Comparison of ENCODE assay signal across 8 mouse cellular contexts in genomic region chr13:62919647-62920341, GRCm38 (mm10). TPM values are rescaled to one million over a fixed set of nuclear protein-coding genes. Genes with fewer than 3 reads are reported as not detected.
A peak's percentile ranks its signal among the peaks of the same experiment; 100 is the strongest.
DNase-seq lines count a peak whose midpoint lies in the region; ATAC-seq and TF ChIP-seq lines count a peak whose summit lies in the region.
"Had no signal": no experiment of that assay in that cellular context is flagged by ENCODE, and none has a peak within 500 bp of the region (broad histone marks: within the 10 kb centered on the region; RNA-seq: fewer than 3 reads in every experiment).

No protein-coding gene starts in this region.

- no peaks in the 10 kb centered on the region for H3K27me3 ChIP-seq in E14TG2a.4 (ENCODE audit: insufficient read depth, low read length)
- no peaks in the 10 kb centered on the region for H3K27me3 ChIP-seq in midbrain, embryonic 11.5 days (ENCODE audit: control insufficient read depth, insufficient read depth, low read length)
- H3K27me3 ChIP-seq: neural tube, embryonic 12.5 days had no signal

- no peak overlapping the region for H3K27ac ChIP-seq in midbrain, embryonic 11.5 days (ENCODE audit: low read depth, low read length)
- H3K27ac ChIP-seq: neural tube, embryonic 12.5 days had no signal

- H3K36me3 ChIP-seq in E14TG2a.4 (ENCODE audit: insufficient read depth, low read length), result no peaks in the 10 kb centered on the region
- no peaks in the 10 kb centered on the region for H3K36me3 ChIP-seq in midbrain, embryonic 11.5 days (ENCODE audit: control insufficient read depth, insufficient read depth, low read length)
- H3K36me3 ChIP-seq: neural tube, embryonic 12.5 days had no signal

- peak; percentile 14 for DNase-seq in WW6 (ENCODE audit: low read depth, low spot score)
- DNase-seq in cerebellum, postnatal 4 days (ENCODE audit: low spot score in 2 of 2), result peak; percentile 66 to 84
- peak; percentile 55 to 64 for DNase-seq in gastrocnemius, postnatal 36 days
- DNase-seq in left cerebral cortex, adult 11 months (ENCODE audit: low spot score), result peak; percentile 34
- DNase-seq in midbrain, embryonic 11.5 days (ENCODE audit: low spot score, missing footprints), result peak; percentile 95
- peak; percentile 29 to 62 for DNase-seq in spleen, postnatal 14 days (ENCODE audit: low spot score in 2 of 2)

- no peak overlapping the region for H3K4me3 ChIP-seq in E14TG2a.4 (replicated peaks; ENCODE audit: low read length)
- no peak overlapping the region for H3K4me3 ChIP-seq in midbrain, embryonic 11.5 days (ENCODE audit: low read depth, low read length)
- H3K4me3 ChIP-seq: neural tube, embryonic 12.5 days had no signal

- intact Hi-C loops in gastrocnemius, postnatal 36 days (cut with DNase I), result no loop called here

- no peaks in the 10 kb centered on the region for H3K9me3 ChIP-seq in E14TG2a.4 (ENCODE audit: low read length)
- no peaks in the 10 kb centered on the region for H3K9me3 ChIP-seq in midbrain, embryonic 11.5 days (ENCODE audit: control insufficient read depth, low read length)
- H3K9me3 ChIP-seq: neural tube, embryonic 12.5 days had no signal

- no peak for ATAC-seq in midbrain, embryonic 11.5 days (ENCODE audit: low FRiP score)

- H3K4me1 ChIP-seq in E14TG2a.4 (replicated peaks; ENCODE audit: low read depth, low read length), result peaks cover 8% of the 10 kb centered on the region; the same call in 1 of the 2 replicates
- H3K4me1 ChIP-seq in midbrain, embryonic 11.5 days (ENCODE audit: control insufficient read depth, insufficient read depth, low read length), result no peaks in the 10 kb centered on the region
- H3K4me1 ChIP-seq: neural tube, embryonic 12.5 days had no signal

- TF ChIP-seq CTCF in E14TG2a.4 (conservative IDR thresholded peaks at IDR 0.05; ENCODE audit: low read length), result peak; percentile 69

- H3K4me2 ChIP-seq in midbrain, embryonic 11.5 days, result no peak overlapping the region
- H3K4me2 ChIP-seq: neural tube, embryonic 12.5 days had no signal

- H3K9ac ChIP-seq in midbrain, embryonic 11.5 days (ENCODE audit: low read length), result no peak overlapping the region
- H3K9ac ChIP-seq: neural tube, embryonic 12.5 days had no signal

- 41% methylated on average over 11 of the region's 11 CpGs for WGBS in midbrain, embryonic 11.5 days

RNA-seq across cellular contexts. Expression of gene Fbp1, which starts 31.7 kb away (rescaled TPM):
- not detected for total RNA-seq in gastrocnemius, postnatal 36 days (2021)
- polyA plus RNA-seq in midbrain, embryonic 11.5 days (2014; fragmentation: Nextera tagmentation; extraction: Ambion mirVana), result not detected in 2 replicates

RNA-seq across cellular contexts. Expression of gene 2010111I01Rik, which starts 44.9 kb away (rescaled TPM):
- 10 to 100 TPM; 62.5 to 70.3 TPM for total RNA-seq in gastrocnemius, postnatal 36 days (2021)
- 31.8 and 34.4 TPM in 2 replicates for polyA plus RNA-seq in midbrain, embryonic 11.5 days (2014; fragmentation: Nextera tagmentation; extraction: Ambion mirVana)

Comparison
In these comparisons a context has a peak if more than half of its experiments do, and no peak if none do; other contexts are left out.
1. DNase-seq: peak in every context shown above with its lines; median percentile 95 in midbrain, embryonic 11.5 days; 75 in cerebellum, postnatal 4 days; 60 in gastrocnemius, postnatal 36 days; 46 in spleen, postnatal 14 days; 34 in left cerebral cortex, adult 11 months; 14 in WW6.